Mouse (Mus musculus): Measurements from ENCODE around the gene Kcnq1.

DNA sequence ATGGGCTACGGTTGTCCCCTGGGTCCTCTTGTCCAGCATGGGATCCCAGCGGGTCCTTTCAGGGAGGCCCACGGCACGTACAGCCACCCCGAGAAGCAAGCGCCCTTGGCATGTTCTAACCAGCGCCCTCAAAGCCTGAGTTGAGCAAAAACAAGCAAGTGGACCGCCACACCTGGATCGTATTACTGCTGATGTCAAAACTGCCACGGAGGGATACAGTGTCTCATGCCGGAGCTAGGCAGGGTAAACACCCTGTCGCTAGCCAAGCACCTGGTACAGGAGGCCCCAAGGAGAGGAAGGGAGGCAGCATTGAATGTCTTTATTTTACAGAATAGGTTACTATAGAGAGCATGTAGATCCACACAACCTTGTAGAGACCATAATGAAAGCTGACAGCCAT, 310.2 kb downstream of the Kcnq1 start:
- TF ChIP-seq MAX (IDR thresholded peaks at IDR 0.05; ENCODE audit: low read length), result no peak
- TF ChIP-seq KAT2A (IDR thresholded peaks at IDR 0.05; ENCODE audit: insufficient replicate concordance, low read length), result no peak
- TF ChIP-seq CTCF (conservative IDR thresholded peaks at IDR 0.05 in 1 of 2, IDR thresholded peaks at IDR 0.05 in 1 of 2; ENCODE audit: low read depth in 2 of 2, low read length in 2 of 2), result no peak
- TF ChIP-seq BHLHE40 (IDR thresholded peaks at IDR 0.05; ENCODE audit: low read depth, low read length), result no peak
